Mouse (Mus musculus): ENCODE data around the gene Pald1.

- TF ChIP-seq CTCF (IDR thresholded peaks at IDR 0.05; ENCODE audit: low read depth, low read length) = no peak
- TF ChIP-seq POLR2A (IDR thresholded peaks at IDR 0.05; ENCODE audit: borderline replicate concordance, low read depth, low read length) = no peak
Measured at GRCm38 (mm10) chr10:61409776-61410175, 26.4 kb upstream of the Pald1 start.
